Mouse (Mus musculus) myocyte (in vitro differentiated cells): ENCODE measurements around the gene Gstp3.

Source experiments
- CEBPB ChIP-seq: IDR thresholded peaks from 2 replicates; pipeline ENCODE4 v1.6.1; 2011; ENCODE audit warnings: mild to moderate bottlenecking, moderate library complexity; ENCODE audit not compliant: poor library complexity, insufficient read depth, severe bottlenecking
- MAX ChIP-seq: IDR thresholded peaks from one replicate; pipeline ENCODE4 v1.6.1; 2011; ENCODE audit warnings: low read depth, mild to moderate bottlenecking, control low read depth
- MYOD1 ChIP-seq, 3 experiments: IDR thresholded peaks; one replicate each; pipeline ENCODE4 v1.6.1; 2011; ENCODE audit warnings: control low read depth in 2 of 3, low read depth in 2 of 3, mild to moderate bottlenecking in 2 of 3, moderate library complexity in 1 of 3; ENCODE audit not compliant: insufficient read length in 2 of 3, control insufficient read depth in 1 of 3
- MYOG ChIP-seq, 3 experiments: IDR thresholded peaks; one replicate each; pipeline ENCODE4 v1.6.1; 2011; ENCODE audit warnings: control low read depth in 2 of 3, low read depth in 2 of 3, mild to moderate bottlenecking in 2 of 3; ENCODE audit not compliant: insufficient read length in 2 of 3, control insufficient read depth in 1 of 3, insufficient read depth in 1 of 3
- POLR2A ChIP-seq: IDR thresholded peaks from one replicate; pipeline ENCODE4 v1.6.1; 2011; ENCODE audit warnings: low read depth, mild to moderate bottlenecking, control low read depth, moderate library complexity; ENCODE audit not compliant: insufficient read length
- POLR2AphosphoS2 ChIP-seq: IDR thresholded peaks from one replicate; pipeline ENCODE4 v1.6.1; 2011; ENCODE audit warnings: low read depth, control low read depth; ENCODE audit not compliant: insufficient read length
- SRF ChIP-seq: IDR thresholded peaks from one replicate; pipeline ENCODE4 v1.6.1; 2011; ENCODE audit warnings: low read depth; ENCODE audit not compliant: control insufficient read depth, insufficient read length
- TCF12 ChIP-seq: IDR thresholded peaks from one replicate; pipeline ENCODE4 v1.6.1; 2011; ENCODE audit warnings: mild to moderate bottlenecking, control low read depth; ENCODE audit not compliant: poor library complexity, insufficient read depth, severe bottlenecking
- TCF3 ChIP-seq: IDR thresholded peaks from one replicate; pipeline ENCODE4 v1.6.1; 2011; ENCODE audit warnings: low read depth, control low read depth; ENCODE audit not compliant: insufficient read length
- USF1 ChIP-seq: IDR thresholded peaks from one replicate; pipeline ENCODE4 v1.6.1; 2011; ENCODE audit warnings: low read depth, mild to moderate bottlenecking, control low read depth, moderate library complexity

DNA sequence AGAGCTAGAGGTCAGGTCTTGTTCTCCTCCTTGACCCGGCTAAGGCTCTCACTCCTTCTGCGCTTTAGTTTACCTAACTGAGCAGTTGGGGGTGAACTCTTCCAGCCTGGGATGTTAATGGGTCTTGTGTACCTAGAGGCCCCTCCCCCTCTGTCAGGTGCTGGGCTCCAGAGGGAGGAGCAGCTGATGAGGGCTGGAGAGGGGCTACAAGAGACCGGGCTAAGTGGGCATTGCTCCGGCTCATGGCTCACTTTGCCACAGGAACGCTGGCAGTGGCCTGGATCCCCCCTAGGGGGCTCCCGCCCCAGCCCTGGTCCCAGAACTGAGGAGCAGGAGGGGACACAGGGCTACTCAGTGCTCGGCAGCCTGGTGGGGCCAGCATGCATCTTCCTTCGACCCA lies 24.5 kb upstream of the Gstp3 start:
- TF ChIP-seq POLR2A (no peak), TCF12 (no peak), SRF (no peak), TCF3 (no peak), CEBPB (no peak), MYOD1 (IDR thresholded peaks at IDR 0.05; ENCODE audit: control insufficient read depth in 1 of 3, insufficient read length in 2 of 3, low read depth in 2 of 3) (no peak), USF1 (no peak), POLR2AphosphoS2 (no peak), MAX (no peak), MYOG (IDR thresholded peaks at IDR 0.05; ENCODE audit: control insufficient read depth in 1 of 3, insufficient read depth in 1 of 3, insufficient read length in 2 of 3, low read depth in 2 of 3) (no peak)
